Mouse (Mus musculus) neural tube, embryonic 13.5 days (tissue): Measurements from ENCODE around the gene Cfap46. TPM values are rescaled to one million over a fixed set of nuclear protein-coding genes. Genes with fewer than 3 reads are reported as not detected.

Source experiments
- ATAC-seq: fragments of 200-750 bp; cut with Nextera tagmentation; 2 replicates; pipeline ENCODE4 v1.8.0; 2017; ENCODE audit warnings: low read depth, mild to moderate bottlenecking, moderate TSS enrichment, moderate library complexity
- H3K27ac ChIP-seq: fragments of 300-500 bp; sonication (generic); replicated peaks from 2 replicates; pipeline ENCODE4 v1.5.1; 2015; ENCODE audit warnings: moderate library complexity, mild to moderate bottlenecking, inconsistent platforms
- H3K27me3 ChIP-seq: fragments of 300-500 bp; sonication (generic); 2 replicates; pipeline ENCODE4 v1.6.1; 2015; ENCODE audit warnings: mild to moderate bottlenecking, inconsistent platforms
- H3K36me3 ChIP-seq: fragments of 300-500 bp; sonication (generic); 2 replicates; pipeline ENCODE4 v1.6.1; 2015; ENCODE audit warnings: mild to moderate bottlenecking, inconsistent platforms
- H3K4me1 ChIP-seq: fragments of 300-500 bp; sonication (generic); replicated peaks from 2 replicates; pipeline ENCODE4 v1.6.1; 2015; ENCODE audit warnings: inconsistent platforms
- H3K4me2 ChIP-seq: fragments of 300-500 bp; sonication (generic); 2 replicates; pipeline ENCODE4 v1.6.1; 2015; ENCODE audit warnings: inconsistent platforms, mild to moderate bottlenecking, moderate library complexity
- H3K4me3 ChIP-seq: fragments of 300-500 bp; sonication (generic); 2 replicates; pipeline ENCODE4 v1.5.1; 2015; ENCODE audit warnings: mild to moderate bottlenecking, inconsistent platforms
- H3K9ac ChIP-seq: fragments of 300-500 bp; sonication (generic); 2 replicates; pipeline ENCODE4 v1.6.1; 2015; ENCODE audit warnings: moderate library complexity, mild to moderate bottlenecking, inconsistent platforms
- H3K9me3 ChIP-seq: fragments of 300-500 bp; sonication (generic); 2 replicates; pipeline ENCODE4 v1.6.1; 2016; ENCODE audit warnings: inconsistent platforms
- WGBS: fragments of 180-500 bp; shearing (Covaris S2); methylation state at CpG from one replicate; pipeline ENCODE4 v1.1.7; 2015; 5-methylcytosine and 5-hydroxymethylcytosine counted together
- polyA plus RNA-seq: library from polyadenylated mRNA; unstranded; fragments of >200 nt; fragmentation: Nextera tagmentation; extraction: Ambion mirVana; gene quantifications from 2 replicates; pipeline ENCODE4 v1.2.1, GENCODE M21; 2015

Cfap46 gene
- polyA plus RNA-seq, 1 experiment from 2014 or later, result 2.0 TPM

DNA sequence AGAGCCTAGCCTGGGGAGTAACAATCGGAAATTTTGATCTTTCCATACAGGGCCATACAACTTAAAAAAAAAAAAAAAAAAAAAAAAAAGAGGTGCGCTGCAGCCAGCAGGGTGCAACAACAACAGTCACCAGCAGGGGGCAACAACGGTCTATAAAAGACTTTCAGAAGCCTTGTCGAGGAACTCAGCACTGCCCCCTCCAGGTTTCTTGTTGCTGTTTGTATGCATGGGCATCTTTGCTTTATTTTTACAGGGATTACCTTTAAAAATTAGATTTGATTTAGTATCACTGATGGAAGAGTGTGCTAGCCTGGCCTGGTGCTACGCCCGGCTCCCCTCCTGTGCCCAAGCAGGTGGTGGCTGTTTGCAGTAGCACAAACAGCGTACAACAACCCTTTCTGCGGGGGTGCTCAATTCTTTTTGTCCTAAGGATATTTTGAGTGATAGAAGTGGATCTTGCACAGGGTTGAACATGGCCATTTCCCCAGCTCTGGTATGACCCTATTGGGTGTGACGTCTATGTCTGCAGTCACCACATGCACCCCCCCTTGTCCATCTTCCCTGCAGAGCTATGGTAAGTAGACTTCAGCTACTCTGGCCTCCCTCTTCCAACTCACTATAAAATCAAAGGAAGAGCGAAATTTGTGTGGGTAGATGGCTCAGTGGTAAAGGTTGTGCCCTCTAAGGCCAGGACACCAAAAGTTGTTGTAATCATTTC, 35.4 kb downstream of the Cfap46 start:
- Histone ChIP-seq H3K9me3 (no peaks in the 10 kb centered on the region), H3K27me3 (peaks cover 12% of the 10 kb centered on the region; the same call in 1 of the 2 replicates), H3K4me1 (no peaks in the 10 kb centered on the region), H3K36me3 (no peaks in the 10 kb centered on the region), H3K9ac (no peak overlapping the region), H3K4me2 (no peak overlapping the region), H3K27ac (no peak overlapping the region), H3K4me3 (no peak overlapping the region)
- 40% methylated on average over 10 of the region's 10 CpGs for WGBS
- peak; percentile 41; the same call in 1 of the 2 replicates for ATAC-seq

DNA sequence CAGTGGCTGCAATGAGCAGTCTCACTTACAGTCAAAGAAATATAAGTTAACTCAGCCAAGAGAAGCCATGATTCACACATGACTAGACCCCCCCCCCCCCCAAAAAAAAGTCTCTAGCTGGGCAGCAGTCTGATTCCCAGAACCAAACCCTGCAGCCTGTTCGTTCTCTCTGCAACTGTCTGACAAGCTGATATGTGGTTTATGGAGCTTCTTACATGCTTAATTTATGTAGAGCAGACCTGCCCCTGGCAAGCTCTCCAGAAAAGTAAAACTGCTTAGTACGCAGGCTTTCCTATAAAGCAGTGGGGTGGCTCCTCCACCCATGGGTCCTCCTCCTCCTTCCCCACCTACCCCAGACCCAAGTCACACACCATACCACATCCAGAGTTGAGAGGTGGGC, 50.2 kb downstream of the Cfap46 start:
- Histone ChIP-seq H3K4me2 (no peak overlapping the region), H3K9ac (no peak overlapping the region), H3K27ac (no peak overlapping the region), H3K9me3 (no peaks in the 10 kb centered on the region), H3K4me3 (no peak overlapping the region), H3K36me3 (no peaks in the 10 kb centered on the region), H3K27me3 (peaks cover 7% of the 10 kb centered on the region), H3K4me1 (no peaks in the 10 kb centered on the region)
- ATAC-seq, result no peak
- 62% methylated on average over 2 of the region's 2 CpGs for WGBS

DNA sequence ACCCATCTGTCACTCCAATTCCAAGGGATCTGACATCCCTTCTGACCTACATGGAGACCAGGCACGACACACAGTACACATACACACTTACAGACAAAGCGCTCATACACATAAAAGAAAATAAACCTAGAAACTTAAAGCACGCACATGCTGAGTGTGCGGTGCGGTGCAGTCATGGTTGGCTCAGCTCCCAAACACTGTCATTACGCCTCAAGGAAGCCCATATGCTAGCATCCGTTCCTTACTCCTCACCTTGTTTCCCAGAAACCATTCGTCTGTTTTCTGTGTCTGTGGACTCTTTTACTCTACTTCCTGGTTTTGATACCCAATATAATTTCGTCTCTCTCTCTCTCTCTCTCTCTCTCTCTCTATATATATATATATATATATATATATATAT, 58.5 kb downstream of the Cfap46 start:
- Histone ChIP-seq H3K4me2 (no peak overlapping the region), H3K9ac (no peak overlapping the region), H3K4me3 (no peak overlapping the region), H3K27me3 (peaks cover 3% of the 10 kb centered on the region), H3K9me3 (no peaks in the 10 kb centered on the region), H3K27ac (no peak overlapping the region), H3K36me3 (no peaks in the 10 kb centered on the region), H3K4me1 (no peaks in the 10 kb centered on the region)
- no peak for ATAC-seq
- 80% methylated on average over 9 of the region's 9 CpGs for WGBS

GRCm38 (mm10) chr7:139622568-139622967, 61.0 kb downstream of the Cfap46 start:
- Histone ChIP-seq H3K36me3 (no peaks in the 10 kb centered on the region), H3K27me3 (peaks cover 20% of the 10 kb centered on the region), H3K9ac (no peak overlapping the region), H3K4me2 (no peak overlapping the region), H3K4me1 (no peaks in the 10 kb centered on the region), H3K9me3 (no peaks in the 10 kb centered on the region), H3K27ac (no peak overlapping the region), H3K4me3 (no peak overlapping the region)
- ATAC-seq, result no peak
- WGBS, result 91% methylated on average over 13 of the region's 13 CpGs

DNA sequence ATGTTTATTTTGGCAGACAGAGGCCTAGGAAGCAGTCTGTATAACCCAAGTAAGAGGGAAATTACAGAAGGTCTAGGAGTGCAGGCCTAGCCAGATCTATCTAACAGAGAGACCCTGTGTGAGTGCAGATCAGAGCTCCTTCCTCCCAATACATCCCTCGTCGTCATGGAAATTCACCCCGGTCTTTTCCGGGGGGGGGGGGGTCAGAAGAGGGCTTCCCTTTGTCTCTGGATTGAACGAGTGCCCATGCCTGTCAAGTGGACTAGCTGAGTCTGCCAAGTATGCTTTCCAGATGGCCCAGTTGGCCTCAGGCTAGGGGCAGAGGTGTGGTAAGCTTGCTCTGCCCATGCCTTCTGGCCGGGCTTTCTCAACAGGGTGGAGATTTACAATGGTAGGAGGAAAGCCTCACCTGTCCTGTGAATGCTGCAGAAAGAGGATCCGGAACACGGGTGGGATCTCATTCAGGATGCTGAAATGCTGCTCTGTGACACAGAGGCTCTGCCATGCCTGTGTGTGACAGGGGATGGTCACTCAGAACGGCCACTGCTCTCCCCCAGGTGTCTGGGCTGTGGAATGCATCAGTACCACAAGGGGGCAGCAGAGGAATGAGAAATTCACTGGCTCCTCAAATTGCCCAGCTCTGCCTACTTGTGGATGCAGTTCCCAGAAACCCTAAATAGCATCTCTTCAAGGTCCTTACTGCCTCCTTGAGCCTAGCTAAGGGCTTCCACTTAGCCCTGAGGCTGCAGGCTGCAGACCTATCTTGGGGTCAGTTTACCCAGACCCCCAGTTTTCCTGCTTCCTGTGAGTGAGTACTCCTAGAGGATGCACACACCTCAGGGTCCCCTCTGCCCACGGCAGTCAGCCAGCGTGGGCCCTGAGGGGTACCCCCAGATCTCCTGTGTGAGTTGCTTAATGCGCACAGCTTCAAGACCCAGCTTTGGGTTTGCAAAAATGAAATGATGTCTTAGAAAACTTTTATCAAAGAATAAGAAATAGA, 67.5 kb downstream of the Cfap46 start:
- ATAC-seq, result peak; percentile 79
- Histone ChIP-seq H3K9me3 (no peaks in the 10 kb centered on the region), H3K4me3 (no peak overlapping the region), H3K27me3 (peaks cover 76% of the 10 kb centered on the region), H3K9ac (no peak overlapping the region), H3K4me1 (peaks cover 10% of the 10 kb centered on the region), H3K36me3 (no peaks in the 10 kb centered on the region), H3K4me2 (no peak overlapping the region), H3K27ac (no peak overlapping the region)
- WGBS, result 47% methylated on average over 12 of the region's 12 CpGs

GRCm38 (mm10) chr7:139610328-139610727, 73.3 kb downstream of the Cfap46 start:
- Histone ChIP-seq H3K27me3 (peaks cover 65% of the 10 kb centered on the region), H3K9ac (no peak overlapping the region), H3K36me3 (no peaks in the 10 kb centered on the region), H3K9me3 (no peaks in the 10 kb centered on the region), H3K4me1 (no peaks in the 10 kb centered on the region), H3K27ac (no peak overlapping the region), H3K4me3 (no peak overlapping the region), H3K4me2 (no peak overlapping the region)
- ATAC-seq, result no peak
- 85% methylated on average over 2 of the region's 2 CpGs for WGBS

GRCm38 (mm10) chr7:139595862-139596261, 87.8 kb downstream of the Cfap46 start:
- ATAC-seq, result peak; percentile 43; the same call in 1 of the 2 replicates
- H3K9me3 ChIP-seq, result no peaks in the 10 kb centered on the region
- WGBS, result 54% methylated on average over 6 of the region's 6 CpGs
- H3K27ac ChIP-seq, result no peak overlapping the region
- H3K36me3 ChIP-seq, result no peaks in the 10 kb centered on the region
- H3K4me1 ChIP-seq, result peaks cover 15% of the 10 kb centered on the region
- peaks cover 95% of the 10 kb centered on the region for H3K27me3 ChIP-seq
- no peak overlapping the region for H3K9ac ChIP-seq
- no peak overlapping the region for H3K4me3 ChIP-seq
- H3K4me2 ChIP-seq, result no peak overlapping the region

GRCm38 (mm10) chr7:139595311-139595710, 88.3 kb downstream of the Cfap46 start:
- no peaks in the 10 kb centered on the region for H3K9me3 ChIP-seq
- H3K27ac ChIP-seq, result 0 out of 2 replicates have a peak overlapping the region, but pooled peaks have one; percentile 54
- no peaks in the 10 kb centered on the region for H3K36me3 ChIP-seq
- H3K4me3 ChIP-seq, result no peak overlapping the region
- peaks cover 95% of the 10 kb centered on the region for H3K27me3 ChIP-seq
- H3K4me2 ChIP-seq, result no peak overlapping the region
- peaks cover 15% of the 10 kb centered on the region for H3K4me1 ChIP-seq
- peak overlapping the region; percentile 34; the same call in 1 of the 2 replicates for H3K9ac ChIP-seq
- ATAC-seq, result peak; percentile 65; the same call in 1 of the 2 replicates
- 47% methylated on average over 6 of the region's 6 CpGs for WGBS

- Histone ChIP-seq H3K4me1 (peaks cover 26% of the 10 kb centered on the region), H3K4me2 (no peak overlapping the region), H3K27me3 (peaks cover 98% of the 10 kb centered on the region), H3K4me3 (no peak overlapping the region), H3K36me3 (no peaks in the 10 kb centered on the region), H3K9me3 (no peaks in the 10 kb centered on the region), H3K9ac (no peak overlapping the region), H3K27ac (no peak overlapping the region)
- ATAC-seq, result no peak
- WGBS, result 84% methylated on average over 5 of the region's 5 CpGs
Observed at GRCm38 (mm10) chr7:139591311-139591710, 92.3 kb downstream of the Cfap46 start.

- WGBS, result 32% methylated on average over 3 of the region's 3 CpGs
- no peaks in the 10 kb centered on the region for H3K9me3 ChIP-seq
- H3K36me3 ChIP-seq, result no peaks in the 10 kb centered on the region
- H3K27ac ChIP-seq, result no peak overlapping the region
- H3K9ac ChIP-seq, result no peak overlapping the region
- H3K4me3 ChIP-seq, result no peak overlapping the region
- peaks cover 19% of the 10 kb centered on the region for H3K4me1 ChIP-seq
- ATAC-seq, result no peak
- H3K27me3 ChIP-seq, result peaks cover 100% of the 10 kb centered on the region
- no peak overlapping the region for H3K4me2 ChIP-seq
Observed at GRCm38 (mm10) chr7:139590302-139590701, 93.3 kb downstream of the Cfap46 start.

DNA sequence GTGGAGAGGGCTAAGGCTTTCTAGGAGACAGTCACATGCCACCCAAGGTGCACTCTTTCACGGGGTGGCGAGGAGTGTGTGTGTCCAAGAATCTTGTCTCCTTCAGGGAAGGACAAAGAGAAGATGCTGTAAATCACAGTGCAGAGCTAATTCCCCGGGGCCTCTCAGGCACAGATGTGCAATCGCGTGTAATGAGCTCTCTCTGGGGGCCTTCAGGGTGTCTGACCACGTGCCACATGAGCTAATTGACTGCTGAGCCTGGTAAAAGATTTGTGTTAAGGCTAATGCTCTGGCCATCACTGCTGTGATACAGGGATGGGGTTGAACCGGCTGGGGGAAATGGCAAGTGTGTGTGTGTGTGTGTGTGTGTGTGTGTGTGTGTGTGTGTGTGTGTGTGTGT, 95.7 kb downstream of the Cfap46 start:
- WGBS, result 4% methylated on average over 7 of the region's 7 CpGs
- Histone ChIP-seq H3K9me3 (no peaks in the 10 kb centered on the region), H3K36me3 (no peaks in the 10 kb centered on the region), H3K4me2 (no peak overlapping the region), H3K4me1 (peaks cover 30% of the 10 kb centered on the region), H3K4me3 (no peak overlapping the region), H3K9ac (no peak overlapping the region), H3K27me3 (peaks cover 100% of the 10 kb centered on the region), H3K27ac (no peak overlapping the region)
- ATAC-seq, result 0 out of 2 replicates have a peak, but pooled peaks have one; percentile 30
